Mouse (Mus musculus): ENCODE measurements around the gene Cnp.

DNA sequence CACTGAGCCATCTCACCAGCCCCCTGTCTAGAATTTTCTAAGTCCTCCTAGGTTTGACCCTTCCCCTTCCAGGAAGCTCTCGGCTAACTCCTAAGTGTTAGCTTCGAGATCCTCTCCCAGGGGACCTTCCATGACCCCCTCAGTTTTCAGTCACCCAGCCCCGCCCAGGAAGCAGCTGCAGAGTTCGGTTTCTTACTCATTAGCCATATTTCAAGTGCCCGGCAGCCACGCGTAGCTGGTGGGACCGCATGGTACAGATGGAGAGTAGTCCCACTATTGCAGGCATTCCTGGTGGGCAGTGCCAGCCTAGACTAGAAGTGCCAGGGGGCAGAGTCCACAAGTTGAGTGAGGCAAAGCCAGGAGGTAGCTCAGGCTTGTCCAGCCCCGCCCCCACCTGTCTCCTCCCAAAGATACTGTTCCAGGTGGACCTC is 6.9 kb upstream of the Cnp start:
- TF ChIP-seq CTCF (IDR thresholded peaks at IDR 0.05; ENCODE audit: extremely low read depth, insufficient read depth, insufficient read length, insufficient replicate concordance) = no peak
- no peak for TF ChIP-seq POLR2A (IDR thresholded peaks at IDR 0.05; ENCODE audit: low read depth, low read length)

All from spleen, adult 2 months (tissue).